Mouse (Mus musculus): ENCODE results near the gene 2410004P03Rik.
A peak's percentile ranks its signal among the peaks of the same experiment; 100 is the strongest.
"Not testable (repeated sequence)": the region's sequence is repeated elsewhere in the genome, so short reads cannot be mapped to it uniquely, and the experiment has no call there.

The 2410004P03Rik gene

DNA sequence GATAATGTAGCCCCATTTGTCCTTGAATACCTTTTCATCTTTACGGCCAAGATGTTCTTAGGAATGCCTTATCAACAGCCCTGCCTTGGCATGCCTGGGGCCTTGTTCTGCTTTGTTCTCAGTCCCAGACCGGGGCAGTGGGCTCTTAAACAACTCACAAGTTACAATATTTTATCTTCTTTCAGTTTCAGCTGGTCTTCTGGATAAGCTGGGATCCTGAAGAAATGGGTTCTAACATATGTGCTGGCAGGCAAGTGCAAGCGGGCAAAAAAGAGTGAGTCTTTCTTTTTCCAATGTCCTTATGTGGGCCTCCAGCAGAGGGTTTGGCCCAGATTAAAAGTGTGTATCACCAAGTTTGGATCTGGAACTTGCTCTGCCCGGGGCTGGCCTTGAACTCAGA lies 9.6 kb upstream of the 2410004P03Rik start:
- not testable (repeated sequence) for DNase-seq (ENCODE audit: low spot score)

GRCm38 (mm10) chr12:17018468-17018867 lies 6.9 kb upstream of the 2410004P03Rik start:
- peak; percentile 36 for DNase-seq (ENCODE audit: low spot score)

DNA sequence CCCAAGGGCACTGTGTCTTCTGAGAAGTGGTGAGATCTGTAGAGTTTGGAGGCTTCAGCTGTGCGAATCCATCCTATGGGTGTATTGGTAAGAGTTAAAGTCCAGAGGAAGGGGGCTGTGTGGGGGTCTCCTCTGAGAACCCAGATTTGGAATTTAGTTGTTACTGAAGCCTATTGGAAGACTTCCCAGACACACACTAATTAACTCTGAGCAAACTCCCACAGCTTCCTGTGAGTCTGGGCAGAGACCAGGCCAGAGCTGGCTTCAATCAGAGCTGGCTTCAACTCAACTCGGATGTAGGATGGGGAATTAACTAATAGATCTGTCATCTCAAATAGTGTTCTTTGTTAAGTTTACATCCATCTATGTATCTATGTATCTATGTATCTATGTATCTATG lies 4.2 kb upstream of the 2410004P03Rik start:
- DNase-seq (ENCODE audit: low spot score): no peak

GRCm38 (mm10) chr12:17012067-17012899 lies 756 bp upstream of the 2410004P03Rik start:
- DNase-seq (ENCODE audit: low spot score): no peak

DNA sequence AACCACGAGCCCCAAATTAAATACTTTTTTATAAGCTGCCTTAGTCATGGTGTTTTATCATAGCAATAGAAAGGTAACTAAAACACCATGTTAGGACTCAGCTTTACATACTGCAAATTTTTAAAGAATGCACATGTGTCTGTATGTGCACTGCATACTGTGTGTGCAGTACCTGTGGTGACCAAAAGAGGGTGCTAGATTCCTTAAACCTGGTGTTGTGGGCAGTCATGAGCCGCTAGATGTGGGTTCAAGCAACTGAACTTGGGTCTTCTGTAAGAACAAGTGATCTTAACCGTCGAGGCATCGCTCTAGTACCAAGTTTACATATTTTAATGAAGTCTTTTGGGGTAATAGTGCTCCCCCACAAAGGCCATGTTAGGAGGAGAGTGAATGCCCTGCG lies 2.1 kb downstream of the 2410004P03Rik start:
- DNase-seq (ENCODE audit: low spot score): no peak

DNA sequence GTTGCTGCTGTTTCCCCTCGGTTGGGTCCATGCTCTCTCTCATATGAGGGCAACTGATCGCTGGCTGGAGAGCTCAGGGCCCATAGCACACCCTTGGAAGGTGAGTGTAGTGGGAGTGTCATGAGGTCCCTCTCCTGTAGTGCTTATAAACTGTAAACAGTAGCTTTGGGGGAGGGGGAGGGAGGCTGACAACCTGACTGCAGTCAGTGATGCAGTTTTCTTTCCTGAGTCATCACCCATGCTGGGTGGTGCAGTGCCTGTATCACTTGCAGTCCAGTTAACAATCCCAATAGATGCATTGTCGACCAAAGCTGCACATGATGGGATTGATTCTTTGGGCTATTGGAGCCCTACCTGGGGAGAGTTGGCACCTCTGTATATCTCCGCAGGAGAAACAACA lies 10.3 kb downstream of the 2410004P03Rik start:
- no peak for DNase-seq (ENCODE audit: low spot score)

DNA sequence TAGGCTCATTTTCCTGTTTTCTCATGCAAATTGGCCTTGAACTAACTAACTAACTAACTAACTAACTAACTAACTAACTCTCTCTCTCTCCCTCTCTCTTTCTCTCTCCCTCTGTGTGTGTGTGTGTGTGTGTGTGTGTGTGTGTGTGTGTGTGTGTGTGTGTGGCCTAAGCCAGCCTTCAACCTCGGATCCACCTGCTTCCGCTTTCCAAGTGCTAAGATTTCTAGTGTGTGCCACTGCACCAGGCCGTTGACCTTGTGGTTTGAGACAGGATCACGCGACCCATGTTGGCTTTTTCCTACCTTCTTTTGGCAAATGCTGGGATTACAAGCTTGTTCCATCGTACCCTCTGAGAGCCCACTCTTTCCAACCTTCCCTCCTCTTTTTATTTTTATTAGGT lies 10.9 kb downstream of the 2410004P03Rik start:
- no peak for DNase-seq (ENCODE audit: low spot score)

DNA sequence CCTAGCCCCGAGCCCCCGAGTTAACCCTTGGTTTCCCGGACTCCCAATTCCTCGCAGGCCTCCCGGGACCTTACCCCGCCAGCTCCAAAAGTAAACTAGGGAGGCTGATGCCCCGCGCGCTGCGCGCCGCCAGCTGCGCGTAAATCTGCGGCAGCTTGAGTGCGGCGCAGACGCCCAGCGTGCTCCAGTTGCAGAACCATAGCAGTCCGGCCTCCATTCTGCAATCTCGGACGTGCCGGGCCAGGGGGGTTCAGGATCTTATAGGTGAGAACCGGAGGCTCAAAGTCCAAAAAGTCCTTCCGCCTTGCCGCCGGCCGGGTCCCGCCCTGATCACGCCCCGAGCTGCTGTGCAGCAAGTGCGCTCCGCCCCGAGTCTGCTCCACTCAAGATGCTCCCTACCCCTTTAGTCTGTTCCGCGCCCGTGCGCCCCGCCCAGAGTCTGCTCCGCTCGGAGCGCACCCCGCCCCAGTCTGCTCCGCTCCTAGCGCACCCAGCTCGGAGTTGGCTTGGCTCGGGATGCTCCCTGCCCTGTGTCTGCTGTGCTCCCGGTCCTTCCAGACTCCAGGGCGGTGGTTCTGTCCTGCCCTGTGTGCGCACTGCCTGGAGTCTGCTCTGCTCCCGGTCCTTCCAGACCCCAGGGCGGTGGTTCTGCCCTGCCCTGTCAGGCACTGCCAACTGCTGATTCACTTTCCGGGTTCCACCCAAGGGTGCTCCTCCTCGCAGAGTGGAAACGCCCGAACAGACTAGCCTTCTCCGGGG lies 11.6 kb downstream of the 2410004P03Rik start, which contains the start of gene Pqlc3:
Gene Pqlc3 (minus strand): TSS at position 670 of the 759 bp plus-strand sequence.
- peak; percentile 71 for DNase-seq (ENCODE audit: low spot score)

- DNase-seq (ENCODE audit: low spot score): no peak
Measured at GRCm38 (mm10) chr12:16999146-16999545, 12.4 kb downstream of the 2410004P03Rik start.

DNA sequence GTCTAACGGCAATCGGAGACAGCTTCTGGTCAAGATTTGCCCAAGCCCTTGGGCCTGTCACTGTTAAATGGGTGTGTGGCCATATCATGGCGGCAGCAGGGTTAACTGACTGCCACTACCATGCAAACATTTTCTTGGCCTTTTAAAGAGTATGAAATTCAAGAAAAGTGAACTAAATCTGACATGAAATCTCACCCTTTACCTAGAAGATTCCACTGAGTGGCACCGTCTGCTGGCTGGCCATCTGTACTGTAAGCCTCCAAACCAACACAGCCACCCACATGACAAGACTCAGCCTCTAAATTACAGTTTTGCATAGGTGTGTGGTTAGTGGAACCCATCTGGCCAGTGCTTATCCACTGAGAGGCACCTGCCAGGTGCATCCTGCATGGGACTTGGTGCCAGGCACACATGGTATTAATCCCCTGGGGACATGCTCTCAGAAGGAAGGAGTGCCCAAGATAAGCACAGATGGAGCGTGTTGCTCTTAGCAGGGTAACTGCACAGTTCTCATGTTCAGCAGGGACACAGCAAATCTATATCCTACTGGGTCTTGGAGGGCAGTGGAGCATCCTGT lies 14.6 kb downstream of the 2410004P03Rik start:
- DNase-seq (ENCODE audit: low spot score): no peak

- DNase-seq (ENCODE audit: low spot score): no peak
Measured at GRCm38 (mm10) chr12:16996281-16996680, 15.2 kb downstream of the 2410004P03Rik start.

- DNase-seq (ENCODE audit: low spot score): no peak
Measured at GRCm38 (mm10) chr12:16994291-16994690, 17.2 kb downstream of the 2410004P03Rik start.

GRCm38 (mm10) chr12:16992355-16992754 lies 19.2 kb downstream of the 2410004P03Rik start:
- DNase-seq (ENCODE audit: low spot score): no peak

- DNase-seq (ENCODE audit: low spot score): no peak
Measured at GRCm38 (mm10) chr12:16991376-16991775, 20.2 kb downstream of the 2410004P03Rik start.

DNA sequence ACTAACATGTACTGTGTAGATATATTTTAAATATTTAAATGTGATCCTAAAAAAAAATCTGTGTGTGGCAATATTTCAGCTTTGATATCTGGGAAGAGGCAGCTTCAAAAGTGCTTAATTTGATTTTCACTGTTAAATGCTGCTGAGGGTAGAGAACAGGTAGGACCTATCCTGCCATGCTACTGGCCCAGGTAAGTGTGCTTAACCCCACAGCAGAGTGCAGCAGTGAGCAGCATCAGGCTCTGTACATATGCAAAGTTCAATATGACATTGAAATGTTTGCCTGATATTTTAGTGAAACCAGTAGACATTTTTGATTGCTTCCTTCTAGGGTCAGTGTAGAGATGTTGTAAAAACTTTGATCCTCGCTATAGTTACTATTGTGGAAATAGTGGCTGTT lies 25.7 kb downstream of the 2410004P03Rik start:
- DNase-seq (ENCODE audit: low spot score): no peak

DNA sequence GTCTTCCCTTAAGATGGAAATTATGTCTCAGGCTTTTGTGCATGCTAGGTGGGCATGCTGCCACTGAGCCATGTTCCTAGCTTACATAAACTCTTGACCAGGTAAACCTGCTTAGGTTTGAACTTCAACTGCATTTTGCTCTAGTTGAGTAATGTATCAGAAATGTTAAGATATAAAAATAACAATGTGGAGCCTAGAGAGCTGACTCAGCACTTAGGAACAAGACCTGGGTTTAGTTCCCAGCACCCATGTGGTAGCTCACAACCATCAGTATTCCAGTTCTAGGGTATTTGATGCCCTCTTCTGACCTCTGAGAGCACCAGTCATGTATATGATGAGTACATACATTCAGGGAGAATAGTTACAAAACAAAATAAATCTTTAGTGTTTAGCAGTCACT lies 34.4 kb downstream of the 2410004P03Rik start:
- DNase-seq (ENCODE audit: low spot score): no peak

- DNase-seq (ENCODE audit: low spot score): no peak
Measured at GRCm38 (mm10) chr12:16966811-16967210, 44.7 kb downstream of the 2410004P03Rik start.

GRCm38 (mm10) chr12:16963354-16963753 lies 48.2 kb downstream of the 2410004P03Rik start:
- no peak for DNase-seq (ENCODE audit: low spot score)

- no peak for DNase-seq (ENCODE audit: low spot score)
Measured at GRCm38 (mm10) chr12:16958851-16959250, 52.7 kb downstream of the 2410004P03Rik start.
